Mouse (Mus musculus) embryonic facial prominence, embryonic 10.5 days (tissue): Measurements from ENCODE around the gene Rai1. TPM values are rescaled to one million over a fixed set of nuclear protein-coding genes. Genes with fewer than 3 reads are reported as not detected.

ENCODE experiments used
- DNase-seq: peaks from one replicate; pipeline ENCODE4 v3.0.0-alpha.2; 2017; ENCODE audit warnings: low spot score
- H3K27ac ChIP-seq: fragments of 300-500 bp; sonication (generic); replicated peaks from 2 replicates; pipeline ENCODE4 v1.5.1; 2016; ENCODE audit warnings: mild to moderate bottlenecking
- H3K27me3 ChIP-seq: fragments of 300-500 bp; sonication (generic); replicated peaks from 2 replicates; pipeline ENCODE4 v1.6.1; 2016; ENCODE audit warnings: low read depth, mild to moderate bottlenecking; ENCODE audit not compliant: poor library complexity, severe bottlenecking
- H3K36me3 ChIP-seq: fragments of 300-500 bp; sonication (generic); replicated peaks from 2 replicates; pipeline ENCODE4 v1.6.1; 2016; ENCODE audit warnings: mild to moderate bottlenecking, moderate library complexity
- H3K4me1 ChIP-seq: fragments of 300-500 bp; sonication (generic); 2 replicates; pipeline ENCODE4 v1.6.1; 2016
- H3K4me3 ChIP-seq: fragments of 300-500 bp; sonication (generic); 2 replicates; pipeline ENCODE4 v1.5.1; 2016; ENCODE audit warnings: mild to moderate bottlenecking, moderate library complexity
- H3K9me3 ChIP-seq: fragments of 300-500 bp; sonication (generic); 2 replicates; pipeline ENCODE4 v1.6.1; 2016; ENCODE audit warnings: mild to moderate bottlenecking
- WGBS: fragments of 180-500 bp; shearing (Covaris S2); methylation state at CpG from one replicate; pipeline ENCODE4 v1.1.7; 2016; 5-methylcytosine and 5-hydroxymethylcytosine counted together
- polyA plus RNA-seq: library from polyadenylated mRNA; unstranded; fragments of >200 nt; fragmentation: Nextera tagmentation; extraction: Ambion mirVana; gene quantifications from 2 replicates; pipeline ENCODE4 v1.2.1, GENCODE M21; 2016

Gene Rai1
- polyA plus RNA-seq, 1 experiment from 2014 or later: 33.8 TPM

DNA sequence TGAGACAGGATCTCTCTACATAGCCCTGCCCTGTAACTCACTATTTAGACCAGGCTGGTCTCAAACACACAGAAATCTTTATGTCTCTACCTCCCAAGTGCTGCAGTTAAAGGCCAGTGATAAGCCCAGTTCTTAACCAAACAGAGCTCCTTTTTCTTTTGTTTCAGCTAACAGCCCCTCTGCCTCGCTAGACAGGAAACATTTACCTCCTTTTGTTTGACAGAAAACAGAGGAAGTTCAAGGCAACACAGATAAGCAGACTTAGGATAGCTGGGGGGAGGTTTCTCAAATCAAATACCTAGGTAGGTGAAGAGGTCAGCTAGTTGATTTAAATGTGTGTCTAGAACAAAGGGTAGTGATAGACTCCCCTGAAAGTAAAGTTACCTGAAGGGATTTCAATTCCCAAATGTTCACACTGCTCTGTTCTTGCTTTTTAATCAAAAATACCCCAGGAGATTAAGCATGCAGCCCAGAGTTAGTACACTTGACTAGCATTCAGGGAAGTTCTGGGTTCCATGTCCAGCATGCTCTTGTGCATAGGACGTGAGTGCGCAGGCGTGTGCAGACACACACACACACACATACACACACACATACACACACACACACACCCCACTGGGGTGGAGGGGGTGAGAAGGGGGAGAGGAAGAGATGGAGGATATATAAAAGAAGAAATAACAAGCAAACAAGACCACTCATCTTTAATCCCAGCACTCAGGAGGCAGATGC lies 3.8 kb upstream of the Rai1 start:
- Histone ChIP-seq H3K4me1 (peaks cover 16% of the 10 kb centered on the region), H3K4me3 (no peak overlapping the region)
- WGBS: 78% methylated on average over 4 of the region's 4 CpGs

GRCm38 (mm10) chr11:60101986-60102385 lies 2.8 kb upstream of the Rai1 start:
- no peak for DNase-seq
- Histone ChIP-seq H3K9me3 (no peaks in the 10 kb centered on the region), H3K36me3 (no peaks in the 10 kb centered on the region), H3K4me1 (peaks cover 18% of the 10 kb centered on the region), H3K27ac (no peak overlapping the region), H3K4me3 (no peak overlapping the region), H3K27me3 (no peaks in the 10 kb centered on the region)
- WGBS: 82% methylated on average over 4 of the region's 4 CpGs

More for the DNA sequence above, 3.8 kb upstream of the Rai1 start:
- H3K36me3 ChIP-seq: no peaks in the 10 kb centered on the region
- no peak overlapping the region for H3K27ac ChIP-seq
- DNase-seq: no peak
- H3K9me3 ChIP-seq: no peaks in the 10 kb centered on the region
- H3K27me3 ChIP-seq: no peaks in the 10 kb centered on the region

DNA sequence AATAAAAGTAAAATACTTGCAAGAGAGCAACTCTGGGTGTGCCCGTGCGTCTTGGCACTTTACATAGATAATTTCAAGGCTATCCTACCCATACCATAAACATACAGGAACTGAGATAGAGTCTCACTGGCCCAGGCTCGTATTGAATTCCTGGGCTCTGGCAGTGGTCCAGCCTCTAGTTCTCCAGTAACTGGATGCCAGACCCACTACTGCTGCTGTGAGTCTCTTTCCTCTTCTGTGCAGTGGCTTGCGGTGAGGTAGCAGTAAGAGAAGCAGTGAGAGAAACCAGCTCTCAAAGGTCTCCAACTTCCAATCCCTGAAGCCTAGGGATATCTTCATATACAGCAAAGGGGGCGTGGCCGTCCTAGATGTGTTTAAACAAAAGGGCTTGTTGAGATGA lies 2.1 kb upstream of the Rai1 start:
- WGBS: 82% methylated on average over 6 of the region's 6 CpGs
- Histone ChIP-seq H3K9me3 (no peaks in the 10 kb centered on the region), H3K27ac (no peak overlapping the region), H3K36me3 (no peaks in the 10 kb centered on the region), H3K4me1 (peaks cover 25% of the 10 kb centered on the region), H3K4me3 (no peak overlapping the region), H3K27me3 (no peaks in the 10 kb centered on the region)
- no peak for DNase-seq

- no peaks in the 10 kb centered on the region for H3K9me3 ChIP-seq
- no peak overlapping the region for H3K4me3 ChIP-seq
- peaks cover 34% of the 10 kb centered on the region for H3K4me1 ChIP-seq
- no peak overlapping the region for H3K27ac ChIP-seq
- DNase-seq: no peak
- H3K27me3 ChIP-seq: no peaks in the 10 kb centered on the region
- H3K36me3 ChIP-seq: no peaks in the 10 kb centered on the region
- WGBS: 86% methylated on average over 7 of the region's 7 CpGs
Observed at GRCm38 (mm10) chr11:60103567-60103966, 1.2 kb upstream of the Rai1 start.

GRCm38 (mm10) chr11:60105593-60106542 lies 1.1 kb downstream of the Rai1 start:
- WGBS: under 1% methylated on average over 88 of the region's 88 CpGs
- DNase-seq: peak; percentile 84
- H3K27me3 ChIP-seq: no peaks in the 10 kb centered on the region
- peak overlapping the region; percentile 100 for H3K4me3 ChIP-seq
- peak overlapping the region; percentile 100 for H3K27ac ChIP-seq
- H3K36me3 ChIP-seq: 0 out of 2 replicates have a peak, but pooled peaks cover 3% of the 10 kb centered on the region
- peaks cover 51% of the 10 kb centered on the region for H3K4me1 ChIP-seq
- no peaks in the 10 kb centered on the region for H3K9me3 ChIP-seq

DNA sequence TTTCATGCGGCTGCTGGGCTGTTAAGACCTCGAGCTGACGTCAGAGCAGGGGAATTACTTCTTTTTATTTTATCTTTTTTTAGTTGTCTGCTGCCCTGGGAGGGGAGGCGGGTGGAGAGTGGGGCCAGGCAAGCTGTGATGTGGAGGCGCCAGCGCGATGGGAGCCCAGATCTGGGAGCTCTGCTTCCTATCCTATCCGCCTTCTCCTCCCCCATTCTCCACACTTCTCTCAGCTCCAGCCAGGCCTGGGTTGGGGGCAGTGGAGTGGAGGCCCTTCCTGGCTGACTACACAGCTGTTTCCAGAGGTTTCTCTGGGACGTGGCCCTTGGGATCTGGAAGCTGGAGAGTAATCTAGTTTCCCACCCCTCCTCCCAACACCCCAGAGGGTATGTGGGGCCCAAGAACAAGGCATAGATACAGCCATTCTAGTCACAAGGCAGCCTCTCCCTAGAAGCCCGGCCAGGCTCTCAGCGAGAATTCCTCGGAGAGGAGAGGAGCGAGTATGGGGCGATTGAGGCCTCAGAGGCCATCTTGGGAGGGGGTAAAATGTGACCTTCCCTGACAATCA lies 1.8 kb downstream of the Rai1 start:
- peak overlapping the region; percentile 100 for H3K27ac ChIP-seq
- peak overlapping the region; percentile 100 for H3K4me3 ChIP-seq
- H3K9me3 ChIP-seq: no peaks in the 10 kb centered on the region
- no peaks in the 10 kb centered on the region for H3K27me3 ChIP-seq
- 0 out of 2 replicates have a peak, but pooled peaks cover 3% of the 10 kb centered on the region for H3K36me3 ChIP-seq
- under 1% methylated on average over 14 of the region's 14 CpGs for WGBS
- H3K4me1 ChIP-seq: peaks cover 58% of the 10 kb centered on the region
- no peak for DNase-seq

GRCm38 (mm10) chr11:60107449-60107848 lies 2.6 kb downstream of the Rai1 start:
- peaks cover 66% of the 10 kb centered on the region for H3K4me1 ChIP-seq
- no peaks in the 10 kb centered on the region for H3K9me3 ChIP-seq
- DNase-seq: no peak
- H3K4me3 ChIP-seq: peak overlapping the region; percentile 100
- 92% methylated on average over 3 of the region's 3 CpGs for WGBS
- no peaks in the 10 kb centered on the region for H3K27me3 ChIP-seq
- H3K27ac ChIP-seq: peak overlapping the region; percentile 100
- H3K36me3 ChIP-seq: 0 out of 2 replicates have a peak, but pooled peaks cover 3% of the 10 kb centered on the region

GRCm38 (mm10) chr11:60108631-60109172 lies 3.9 kb downstream of the Rai1 start:
- DNase-seq: peak; percentile 56
- Histone ChIP-seq H3K36me3 (0 out of 2 replicates have a peak, but pooled peaks cover 3% of the 10 kb centered on the region), H3K27ac (peak overlapping the region; percentile 100), H3K9me3 (no peaks in the 10 kb centered on the region), H3K4me1 (peaks cover 79% of the 10 kb centered on the region), H3K27me3 (no peaks in the 10 kb centered on the region), H3K4me3 (peak overlapping the region; percentile 100)
- 37% methylated on average over 5 of the region's 5 CpGs for WGBS

GRCm38 (mm10) chr11:60110386-60110785 lies 5.6 kb downstream of the Rai1 start:
- H3K4me3 ChIP-seq: no peak overlapping the region
- 0 out of 2 replicates have a peak, but pooled peaks cover 3% of the 10 kb centered on the region for H3K36me3 ChIP-seq
- DNase-seq: no peak
- no peaks in the 10 kb centered on the region for H3K27me3 ChIP-seq
- H3K4me1 ChIP-seq: peaks cover 89% of the 10 kb centered on the region
- no peaks in the 10 kb centered on the region for H3K9me3 ChIP-seq
- WGBS: 74% methylated on average over 5 of the region's 5 CpGs
- peak overlapping the region; percentile 100; the same call in 1 of the 2 replicates for H3K27ac ChIP-seq

DNA sequence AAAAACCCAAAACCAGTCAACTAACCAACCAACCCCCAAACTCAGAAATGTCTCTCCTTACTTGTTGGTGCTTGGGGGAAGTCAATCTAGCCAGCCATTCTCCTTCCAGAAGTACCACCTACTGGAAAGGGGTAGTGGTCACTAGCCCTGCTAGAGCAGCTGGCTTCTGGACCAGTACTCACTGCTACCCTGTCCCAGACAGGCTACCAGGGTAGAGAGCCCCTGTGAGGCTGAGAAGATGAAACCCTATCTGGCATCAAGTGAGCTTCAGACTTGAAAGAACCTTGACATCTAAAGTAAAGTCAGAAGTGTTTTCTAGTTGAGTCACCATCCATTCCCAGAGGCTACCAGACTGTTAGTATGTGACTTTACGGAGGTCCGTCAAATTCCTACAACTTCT lies 6.8 kb downstream of the Rai1 start:
- Histone ChIP-seq H3K27ac (no peak overlapping the region), H3K9me3 (no peaks in the 10 kb centered on the region), H3K27me3 (no peaks in the 10 kb centered on the region), H3K4me3 (no peak overlapping the region), H3K4me1 (peaks cover 97% of the 10 kb centered on the region), H3K36me3 (0 out of 2 replicates have a peak, but pooled peaks cover 3% of the 10 kb centered on the region)
- 97% methylated on average over 2 of the region's 2 CpGs for WGBS
- no peak for DNase-seq

DNA sequence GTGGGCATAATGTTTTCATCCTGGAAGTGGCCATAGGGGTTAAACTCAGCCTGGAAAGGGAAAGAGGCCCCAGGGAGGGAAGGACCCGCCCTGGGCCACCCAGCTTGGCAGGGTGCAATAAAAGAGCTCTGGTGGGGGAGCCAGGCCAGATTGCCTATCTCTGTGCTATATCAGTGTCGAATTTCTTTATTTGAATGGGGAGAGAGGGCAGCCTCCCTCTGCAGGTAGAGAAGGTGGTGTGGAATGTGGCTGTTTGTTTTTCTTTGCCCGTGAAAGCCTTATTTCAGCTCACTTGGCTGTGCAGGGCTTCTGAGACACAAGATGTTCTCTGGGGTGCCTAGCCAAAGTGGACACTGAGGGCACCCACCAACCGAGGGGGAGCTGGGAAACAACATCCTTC lies 8.8 kb downstream of the Rai1 start:
- DNase-seq: peak; percentile 56
- no peaks in the 10 kb centered on the region for H3K9me3 ChIP-seq
- 0 out of 2 replicates have a peak, but pooled peaks cover 6% of the 10 kb centered on the region for H3K36me3 ChIP-seq
- no peaks in the 10 kb centered on the region for H3K27me3 ChIP-seq
- 2% methylated on average over 4 of the region's 4 CpGs for WGBS
- H3K27ac ChIP-seq: peak overlapping the region; percentile 91
- peaks cover 88% of the 10 kb centered on the region for H3K4me1 ChIP-seq
- peak overlapping the region; percentile 69 for H3K4me3 ChIP-seq
